Mouse (Mus musculus) yolk sac, embryonic 10.5 days (tissue): ENCODE results near the gene Pde6b.

Experiments
- DNase-seq: peaks from one replicate; pipeline ENCODE4 v3.0.0-alpha.2; 2017; ENCODE audit warnings: low spot score

Pde6b gene

DNA sequence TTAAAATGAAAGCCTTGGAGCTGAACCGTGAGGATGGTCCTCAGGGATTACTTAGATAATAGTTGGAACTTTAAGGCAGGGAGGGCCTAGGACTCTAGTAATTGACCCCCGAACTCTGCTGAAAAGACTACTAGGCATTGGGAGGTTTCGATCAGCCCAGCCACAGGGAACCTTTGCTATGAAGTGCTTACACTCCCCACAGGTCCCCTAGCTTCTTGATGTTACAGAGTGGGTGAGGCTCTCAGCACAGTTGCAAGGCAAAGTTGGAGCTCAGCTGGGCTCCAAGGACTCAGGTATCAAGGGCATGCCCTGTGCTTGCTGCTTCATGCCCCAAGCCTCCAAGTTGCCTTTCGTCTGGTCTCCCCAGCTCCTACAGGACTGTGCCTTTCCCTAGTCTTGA, 74.3 kb downstream of the Pde6b start:
- DNase-seq: no peak

DNA sequence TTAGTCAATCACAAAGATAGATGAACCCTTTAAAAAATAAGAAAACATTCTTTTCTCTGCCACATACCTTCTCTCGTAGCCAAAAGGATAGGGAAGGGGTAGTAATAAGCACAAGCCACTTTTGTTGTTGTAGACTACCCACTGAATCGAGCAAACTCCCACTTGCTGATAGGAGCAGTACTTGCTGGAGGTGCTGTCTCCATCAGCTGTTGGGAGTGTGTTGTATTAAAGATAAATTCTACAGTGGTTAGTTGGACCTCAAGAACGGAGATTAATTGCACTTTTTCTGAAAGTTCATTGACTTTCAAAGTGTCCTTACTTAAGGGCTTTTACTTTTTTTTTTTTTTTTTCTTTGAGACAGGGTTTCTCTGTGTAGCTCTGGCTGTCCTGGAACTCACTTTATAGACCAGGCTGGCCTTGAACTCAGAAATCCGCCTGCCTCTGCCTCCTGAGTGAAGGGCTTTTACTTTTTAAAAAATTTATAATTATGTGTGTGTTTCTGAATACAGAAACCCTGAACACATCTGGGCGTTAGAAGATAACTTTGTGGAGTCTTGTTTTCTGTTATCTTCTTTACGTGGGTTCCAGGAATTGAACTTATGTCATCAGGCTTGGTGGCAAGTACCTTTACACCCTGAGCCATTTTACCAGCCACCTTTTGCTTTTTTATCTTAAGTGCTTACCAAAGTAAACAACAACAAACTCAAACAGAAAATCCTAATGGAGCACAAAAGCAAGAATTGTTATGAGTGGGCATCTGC, 77.1 kb downstream of the Pde6b start:
- DNase-seq: no peak

DNA sequence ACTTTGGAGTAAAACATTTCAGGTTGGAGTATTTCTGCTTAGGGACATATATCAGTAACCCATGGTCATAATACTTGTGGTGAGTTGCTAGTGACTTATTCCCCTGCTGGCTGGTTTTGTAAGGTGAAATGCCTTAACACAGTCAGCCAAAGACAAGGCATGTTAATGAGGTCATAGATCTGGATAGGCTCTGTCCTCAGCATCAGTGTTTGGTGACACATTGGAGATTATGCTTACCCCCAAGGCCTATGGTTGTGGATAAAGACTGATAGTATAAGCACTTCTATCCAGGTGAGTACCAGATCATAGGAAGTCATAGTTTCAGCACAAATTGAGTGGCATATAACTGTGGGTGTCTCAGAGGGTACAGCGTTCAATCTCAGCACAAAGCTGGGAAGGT, 78.5 kb downstream of the Pde6b start:
- DNase-seq: no peak

GRCm38 (mm10) chr5:108469617-108470016, 81.4 kb downstream of the Pde6b start:
- no peak for DNase-seq

- DNase-seq: no peak
Observed at GRCm38 (mm10) chr5:108473737-108474136, 85.5 kb downstream of the Pde6b start.

- DNase-seq: no peak
Observed at GRCm38 (mm10) chr5:108475977-108476376, 87.8 kb downstream of the Pde6b start.
